Mouse (Mus musculus): ENCODE data around the gene Pitpnb. TPM values are rescaled to one million over a fixed set of nuclear protein-coding genes. Genes with fewer than 3 reads are reported as not detected.

Gene Pitpnb
- polyA plus RNA-seq, 1 experiment from 2014 or later, result 96.9 TPM

DNA sequence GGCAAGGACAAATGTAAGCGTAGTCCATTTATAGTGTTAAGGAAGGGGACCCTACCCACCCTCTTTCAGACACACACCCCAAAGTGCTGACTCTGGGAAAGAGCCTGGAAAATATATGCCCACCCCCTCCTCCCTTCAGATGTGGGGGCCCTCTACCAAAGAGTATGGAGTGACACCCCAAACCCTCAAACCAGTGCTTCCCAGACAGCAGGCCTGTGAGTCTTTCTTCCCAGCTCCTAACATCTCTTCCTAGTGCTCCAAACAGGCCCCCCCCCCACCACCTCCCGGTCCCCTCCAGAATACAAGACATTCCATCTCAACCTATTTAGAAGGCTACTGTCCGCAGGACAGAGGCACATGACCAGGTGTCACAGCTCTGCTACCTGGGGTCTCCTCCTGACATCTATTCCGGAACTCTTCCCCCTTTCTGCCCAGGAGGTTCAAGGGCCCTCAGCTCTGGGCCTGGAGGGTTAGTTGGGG lies 84.2 kb downstream of the Pitpnb start:
- peak overlapping the region; percentile 81 for H3K9ac ChIP-seq (ENCODE audit: low read depth, low read length)
- H3K36me3 ChIP-seq (ENCODE audit: control insufficient read depth, insufficient read depth, low read length), result no peaks in the 10 kb centered on the region
- 30% methylated on average over 4 of the region's 4 CpGs for WGBS
- ATAC-seq, result no peak
- peak overlapping the region; percentile 98 for H3K4me2 ChIP-seq (ENCODE audit: low read length)
- no peaks in the 10 kb centered on the region for H3K27me3 ChIP-seq (ENCODE audit: control insufficient read depth, insufficient read depth, low read depth, low read length)
- peaks cover 26% of the 10 kb centered on the region for H3K4me1 ChIP-seq (ENCODE audit: control insufficient read depth, insufficient read depth, low read length)
- no peaks in the 10 kb centered on the region for H3K9me3 ChIP-seq (replicated peaks; ENCODE audit: control insufficient read depth, low read length, poor library complexity, severe bottlenecking)
- H3K4me3 ChIP-seq (ENCODE audit: low read depth, low read length), result peak overlapping the region; percentile 77
- peak overlapping the region; percentile 78 for H3K27ac ChIP-seq (ENCODE audit: low read length)

DNA sequence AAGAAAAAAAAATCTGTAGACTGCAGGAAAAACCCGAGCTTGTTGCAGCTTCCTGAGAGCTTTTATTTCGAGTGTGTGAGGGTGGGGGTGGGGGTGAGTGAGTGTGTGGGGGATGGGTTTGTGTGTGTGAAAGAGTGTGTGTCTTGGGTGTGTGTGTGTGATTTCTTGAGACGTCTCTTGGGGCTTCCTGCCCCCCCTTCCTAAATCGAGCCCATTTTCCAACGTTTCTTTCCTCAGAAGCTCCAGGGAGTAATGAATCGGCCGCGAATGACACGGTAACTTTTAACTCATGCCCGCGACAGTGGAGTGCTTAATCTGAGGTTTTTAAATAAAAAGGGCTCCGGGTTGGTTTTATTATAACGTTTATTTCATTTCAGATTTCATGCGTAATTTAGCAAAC lies 85.0 kb downstream of the Pitpnb start:
- peak overlapping the region; percentile 78 for H3K27ac ChIP-seq (ENCODE audit: low read length)
- H3K36me3 ChIP-seq (ENCODE audit: control insufficient read depth, insufficient read depth, low read length), result no peaks in the 10 kb centered on the region
- H3K4me2 ChIP-seq (ENCODE audit: low read length), result peak overlapping the region; percentile 98
- peak overlapping the region; percentile 77 for H3K4me3 ChIP-seq (ENCODE audit: low read depth, low read length)
- 0% methylated on average over 14 of the region's 14 CpGs for WGBS
- H3K4me1 ChIP-seq (ENCODE audit: control insufficient read depth, insufficient read depth, low read length), result peaks cover 28% of the 10 kb centered on the region
- no peaks in the 10 kb centered on the region for H3K9me3 ChIP-seq (replicated peaks; ENCODE audit: control insufficient read depth, low read length, poor library complexity, severe bottlenecking)
- H3K9ac ChIP-seq (ENCODE audit: low read depth, low read length), result peak overlapping the region; percentile 81
- no peaks in the 10 kb centered on the region for H3K27me3 ChIP-seq (ENCODE audit: control insufficient read depth, insufficient read depth, low read depth, low read length)
- ATAC-seq, result no peak

DNA sequence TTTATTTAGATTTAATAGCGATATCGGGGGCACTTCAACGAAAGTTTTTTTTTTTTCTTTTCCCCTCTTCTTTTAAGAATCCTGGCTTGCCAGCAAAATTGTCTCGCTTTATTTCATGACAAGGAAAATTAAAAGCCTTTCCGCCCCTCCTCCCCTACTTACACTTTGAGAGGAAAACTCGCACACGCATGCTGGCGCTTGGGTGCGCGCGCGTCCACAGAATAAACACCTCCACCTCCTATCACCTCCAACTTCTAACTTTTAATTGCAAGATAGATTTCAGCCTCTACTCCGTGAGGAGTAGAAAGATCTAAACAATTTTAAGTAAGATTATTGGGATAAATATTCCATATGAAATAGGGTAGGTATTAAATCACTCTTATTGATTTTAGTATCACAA lies 85.5 kb downstream of the Pitpnb start:
- Histone ChIP-seq H3K9ac (ENCODE audit: low read depth, low read length) (peak overlapping the region; percentile 81), H3K27ac (ENCODE audit: low read length) (peak overlapping the region; percentile 96), H3K27me3 (ENCODE audit: control insufficient read depth, insufficient read depth, low read depth, low read length) (no peaks in the 10 kb centered on the region), H3K36me3 (ENCODE audit: control insufficient read depth, insufficient read depth, low read length) (no peaks in the 10 kb centered on the region), H3K4me3 (ENCODE audit: low read depth, low read length) (peak overlapping the region; percentile 77), H3K4me2 (ENCODE audit: low read length) (peak overlapping the region; percentile 98), H3K4me1 (ENCODE audit: control insufficient read depth, insufficient read depth, low read length) (peaks cover 32% of the 10 kb centered on the region), H3K9me3 (replicated peaks; ENCODE audit: control insufficient read depth, low read length, poor library complexity, severe bottlenecking) (no peaks in the 10 kb centered on the region)
- no peak for ATAC-seq
- under 1% methylated on average over 13 of the region's 13 CpGs for WGBS

DNA sequence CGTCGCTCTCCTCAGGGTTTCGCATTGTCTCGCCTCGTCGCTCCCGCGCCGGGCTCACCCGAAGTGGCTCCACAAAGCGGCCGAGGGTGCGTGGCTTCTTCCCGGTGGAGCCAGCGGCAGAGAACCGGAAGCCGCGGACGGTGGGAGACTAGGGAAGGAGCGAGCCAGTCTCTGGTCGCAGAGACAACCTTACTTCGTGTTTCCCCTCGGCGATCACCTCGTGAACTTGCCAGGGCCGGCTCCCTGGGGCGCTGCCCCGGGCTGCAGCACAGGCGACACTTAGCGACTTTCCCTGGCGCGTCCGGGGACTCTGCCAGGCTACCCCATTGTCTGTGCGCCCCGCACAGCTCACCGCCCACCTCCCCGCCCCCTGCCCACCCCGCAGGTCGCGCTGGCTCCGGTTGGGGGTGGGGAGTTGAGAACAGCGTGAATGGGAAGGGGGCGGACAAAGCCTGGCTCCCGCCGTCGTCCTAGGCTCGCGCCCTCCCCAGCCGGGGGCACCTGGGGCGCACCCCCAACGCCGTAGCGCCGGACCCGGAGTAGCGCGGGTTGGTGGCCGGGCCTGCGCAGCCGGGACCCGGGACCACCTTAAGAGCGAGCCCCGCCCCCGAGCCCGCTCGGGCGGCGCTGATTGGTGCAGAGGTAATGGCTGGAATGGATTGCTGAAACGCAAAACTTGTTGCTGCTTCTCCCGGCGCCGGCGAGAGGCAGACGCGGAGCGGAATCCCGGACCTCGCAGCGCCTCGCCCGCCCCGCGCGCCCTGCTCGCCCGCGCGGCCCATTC lies 86.2 kb downstream of the Pitpnb start, which contains the start of gene Mn1:
Mn1 (plus strand) TSS at position 772 of the 784 bp plus-strand sequence.
- H3K9me3 ChIP-seq (replicated peaks; ENCODE audit: control insufficient read depth, low read length, poor library complexity, severe bottlenecking), result no peaks in the 10 kb centered on the region
- WGBS, result under 1% methylated on average over 76 of the region's 88 CpGs
- peak within 1 kb of the TSS; percentile 77 for H3K4me3 ChIP-seq (ENCODE audit: low read depth, low read length)
- H3K4me1 ChIP-seq (ENCODE audit: control insufficient read depth, insufficient read depth, low read length), result peaks cover 38% of the 10 kb centered on the region
- H3K27ac ChIP-seq (ENCODE audit: low read length), result peak within 1 kb of the TSS; percentile 96
- H3K36me3 ChIP-seq (ENCODE audit: control insufficient read depth, insufficient read depth, low read length), result no peaks in the 10 kb centered on the region
- H3K9ac ChIP-seq (ENCODE audit: low read depth, low read length), result peak within 1 kb of the TSS; percentile 95
- peak within 1 kb of the TSS; percentile 98 for H3K4me2 ChIP-seq (ENCODE audit: low read length)
- no peaks in the 10 kb centered on the region for H3K27me3 ChIP-seq (ENCODE audit: control insufficient read depth, insufficient read depth, low read depth, low read length)
- peak; percentile 94 for ATAC-seq

DNA sequence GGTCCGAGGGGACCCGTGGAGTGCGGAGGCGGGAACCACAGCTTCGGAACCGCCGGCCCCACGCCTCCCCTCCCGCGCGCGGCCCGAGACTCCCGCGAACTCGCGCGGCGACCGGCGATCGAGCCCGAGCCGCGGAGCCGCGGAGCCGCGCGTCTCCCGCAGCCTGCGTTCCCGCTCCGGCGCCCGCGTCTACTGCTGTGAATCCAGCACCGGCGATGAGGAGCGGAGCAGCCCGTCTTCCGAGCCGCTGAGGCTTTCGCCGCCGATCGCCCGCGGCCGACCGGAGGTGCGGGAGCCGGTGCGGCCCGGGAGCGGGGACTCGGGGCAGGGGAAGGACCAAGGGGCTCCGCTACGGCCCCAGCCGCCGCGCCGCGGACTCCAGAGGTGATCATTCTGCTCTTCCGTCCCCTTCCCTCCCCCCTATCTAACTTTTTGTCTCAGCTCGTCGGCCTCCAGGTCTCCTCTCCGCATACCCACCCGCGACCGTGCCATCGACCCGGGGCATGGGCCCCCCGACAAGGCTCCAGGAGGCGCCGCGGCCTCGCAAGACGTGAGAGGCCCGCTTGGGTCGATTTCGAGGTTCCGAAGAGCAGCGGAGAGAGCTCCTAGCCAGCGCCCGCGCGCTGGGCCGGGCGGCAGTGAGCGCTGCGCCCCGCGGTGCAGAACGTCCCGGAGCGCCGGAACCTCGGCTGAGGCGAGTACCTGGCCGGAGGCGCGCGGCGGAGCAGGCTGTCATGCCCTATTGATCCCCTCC lies 87.0 kb downstream of the Pitpnb start:
- peak overlapping the region; percentile 98 for H3K4me2 ChIP-seq (ENCODE audit: low read length)
- ATAC-seq, result no peak
- H3K27me3 ChIP-seq (ENCODE audit: control insufficient read depth, insufficient read depth, low read depth, low read length), result no peaks in the 10 kb centered on the region
- peak overlapping the region; percentile 96 for H3K27ac ChIP-seq (ENCODE audit: low read length)
- peak overlapping the region; percentile 95 for H3K9ac ChIP-seq (ENCODE audit: low read depth, low read length)
- WGBS, result under 1% methylated on average over 78 of the region's 105 CpGs
- H3K9me3 ChIP-seq (replicated peaks; ENCODE audit: control insufficient read depth, low read length, poor library complexity, severe bottlenecking), result no peaks in the 10 kb centered on the region
- H3K4me3 ChIP-seq (ENCODE audit: low read depth, low read length), result peak overlapping the region; percentile 77
- H3K36me3 ChIP-seq (ENCODE audit: control insufficient read depth, insufficient read depth, low read length), result no peaks in the 10 kb centered on the region
- peaks cover 44% of the 10 kb centered on the region for H3K4me1 ChIP-seq (ENCODE audit: control insufficient read depth, insufficient read depth, low read length)

DNA sequence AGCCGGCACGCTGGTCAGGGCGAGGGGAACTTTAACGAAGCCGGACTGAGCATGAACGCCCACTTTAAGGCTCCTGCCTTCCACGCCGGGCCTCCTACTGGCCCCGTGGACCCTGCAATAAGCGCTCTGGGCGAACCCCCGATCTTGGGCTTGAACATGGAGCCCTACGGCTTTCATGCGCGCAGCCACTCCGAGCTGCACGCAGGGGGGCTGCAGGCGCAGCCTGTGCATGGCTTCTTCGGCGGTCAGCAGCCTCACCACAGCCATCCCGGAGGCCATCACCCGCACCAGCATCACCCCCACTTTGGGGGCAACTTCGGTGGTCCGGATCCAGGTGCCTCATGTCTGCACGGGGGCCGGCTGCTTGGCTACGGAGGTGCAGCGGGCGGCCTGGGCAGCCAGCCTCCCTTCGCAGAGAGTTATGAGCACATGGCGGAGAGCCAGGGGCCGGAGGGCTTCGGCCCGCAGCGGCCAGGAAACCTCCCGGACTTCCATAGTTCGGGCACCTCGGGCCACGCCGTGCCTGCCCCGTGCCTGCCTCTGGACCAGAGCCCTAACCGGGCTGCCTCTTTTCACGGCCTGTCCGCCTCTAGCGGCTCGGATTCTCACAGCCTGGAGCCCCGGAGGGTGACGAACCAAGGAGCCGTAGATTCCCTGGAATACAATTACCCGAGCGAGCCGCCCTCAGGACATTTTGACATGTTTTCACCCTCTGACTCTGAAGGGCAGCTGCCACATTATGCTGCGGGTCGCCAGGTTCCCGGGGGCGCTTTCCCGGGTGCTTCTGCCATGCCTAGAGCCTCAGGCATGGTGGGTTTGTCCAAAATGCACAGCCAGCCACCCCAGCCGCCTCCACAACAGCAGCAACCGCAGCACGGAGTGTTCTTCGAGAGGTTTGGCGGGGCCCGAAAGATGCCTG lies 87.9 kb downstream of the Pitpnb start:
- Histone ChIP-seq H3K4me2 (ENCODE audit: low read length) (peak overlapping the region; percentile 98), H3K9ac (ENCODE audit: low read depth, low read length) (peak overlapping the region; percentile 95), H3K27me3 (ENCODE audit: control insufficient read depth, insufficient read depth, low read depth, low read length) (no peaks in the 10 kb centered on the region), H3K4me1 (ENCODE audit: control insufficient read depth, insufficient read depth, low read length) (peaks cover 42% of the 10 kb centered on the region), H3K9me3 (replicated peaks; ENCODE audit: control insufficient read depth, low read length, poor library complexity, severe bottlenecking) (no peaks in the 10 kb centered on the region), H3K4me3 (ENCODE audit: low read depth, low read length) (peak overlapping the region; percentile 77), H3K36me3 (ENCODE audit: control insufficient read depth, insufficient read depth, low read length) (no peaks in the 10 kb centered on the region), H3K27ac (ENCODE audit: low read length) (peak overlapping the region; percentile 96)
- under 1% methylated on average over 62 of the region's 63 CpGs for WGBS
- no peak for ATAC-seq

DNA sequence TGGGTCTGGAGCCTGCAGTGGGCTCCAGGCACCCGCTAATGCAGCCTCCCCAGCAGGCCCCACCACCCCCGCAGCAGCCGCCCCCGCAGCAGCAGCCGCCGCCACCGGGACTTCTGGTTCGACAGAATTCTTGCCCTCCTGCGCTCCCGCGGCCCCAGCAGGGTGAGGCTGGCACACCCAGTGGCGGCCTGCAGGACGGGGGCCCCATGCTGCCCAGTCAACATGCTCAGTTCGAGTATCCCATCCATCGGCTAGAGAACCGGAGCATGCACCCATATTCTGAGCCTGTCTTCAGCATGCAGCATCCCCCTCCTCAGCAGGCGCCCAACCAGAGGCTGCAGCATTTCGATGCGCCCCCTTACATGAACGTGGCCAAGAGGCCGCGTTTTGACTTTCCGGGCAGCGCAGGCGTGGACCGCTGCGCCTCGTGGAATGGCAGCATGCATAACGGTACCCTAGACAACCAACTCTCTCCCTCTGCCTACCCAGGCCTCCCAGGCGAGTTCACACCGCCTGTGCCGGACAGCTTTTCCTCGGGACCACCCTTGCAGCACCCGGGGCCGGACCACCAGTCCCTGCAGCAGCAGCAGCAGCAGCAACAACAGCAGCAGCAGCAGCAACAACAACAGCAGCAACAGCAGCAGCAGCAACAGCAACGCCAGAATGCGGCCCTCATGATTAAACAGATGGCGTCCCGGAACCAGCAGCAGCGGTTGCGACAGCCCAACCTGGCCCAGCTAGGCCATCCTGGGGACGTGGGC lies 88.7 kb downstream of the Pitpnb start:
- H3K27me3 ChIP-seq (ENCODE audit: control insufficient read depth, insufficient read depth, low read depth, low read length), result no peaks in the 10 kb centered on the region
- peaks cover 48% of the 10 kb centered on the region for H3K4me1 ChIP-seq (ENCODE audit: control insufficient read depth, insufficient read depth, low read length)
- 1% methylated on average over 42 of the region's 42 CpGs for WGBS
- ATAC-seq, result no peak
- H3K9me3 ChIP-seq (replicated peaks; ENCODE audit: control insufficient read depth, low read length, poor library complexity, severe bottlenecking), result no peaks in the 10 kb centered on the region
- H3K4me2 ChIP-seq (ENCODE audit: low read length), result peak overlapping the region; percentile 98
- peak overlapping the region; percentile 96 for H3K27ac ChIP-seq (ENCODE audit: low read length)
- no peaks in the 10 kb centered on the region for H3K36me3 ChIP-seq (ENCODE audit: control insufficient read depth, insufficient read depth, low read length)
- H3K4me3 ChIP-seq (ENCODE audit: low read depth, low read length), result peak overlapping the region; percentile 77
- H3K9ac ChIP-seq (ENCODE audit: low read depth, low read length), result peak overlapping the region; percentile 95
